Mouse (Mus musculus): ENCODE data around the gene Mrpl51. TPM values are rescaled to one million over a fixed set of nuclear protein-coding genes. Genes with fewer than 3 reads are reported as not detected.
A peak's percentile ranks its signal among the peaks of the same experiment; 100 is the strongest.
"Not testable (repeated sequence)": the region's sequence is repeated elsewhere in the genome, so short reads cannot be mapped to it uniquely, and the experiment has no call there.

Mrpl51 gene
- polyA plus RNA-seq, 1 experiment from 2014 or later: 151 TPM

DNA sequence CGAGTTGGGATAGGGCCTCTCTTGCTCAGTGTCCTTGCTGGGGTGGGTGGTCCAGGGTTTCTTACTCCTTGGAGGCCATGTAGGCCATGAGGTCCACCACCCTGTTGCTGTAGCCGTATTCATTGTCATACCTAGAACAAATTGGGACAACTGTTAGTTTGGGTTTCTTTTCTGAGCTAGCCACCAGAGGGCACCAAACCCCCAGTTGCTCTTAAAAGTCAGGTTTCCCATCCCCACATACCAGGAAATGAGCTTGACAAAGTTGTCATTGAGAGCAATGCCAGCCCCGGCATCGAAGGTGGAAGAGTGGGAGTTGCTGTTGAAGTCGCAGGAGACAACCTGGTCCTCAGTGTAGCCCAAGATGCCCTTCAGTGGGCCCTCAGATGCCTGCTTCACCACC is 29.6 kb upstream of the Mrpl51 start:
- peak; percentile 82 for DNase-seq (ENCODE audit: low spot score)

DNA sequence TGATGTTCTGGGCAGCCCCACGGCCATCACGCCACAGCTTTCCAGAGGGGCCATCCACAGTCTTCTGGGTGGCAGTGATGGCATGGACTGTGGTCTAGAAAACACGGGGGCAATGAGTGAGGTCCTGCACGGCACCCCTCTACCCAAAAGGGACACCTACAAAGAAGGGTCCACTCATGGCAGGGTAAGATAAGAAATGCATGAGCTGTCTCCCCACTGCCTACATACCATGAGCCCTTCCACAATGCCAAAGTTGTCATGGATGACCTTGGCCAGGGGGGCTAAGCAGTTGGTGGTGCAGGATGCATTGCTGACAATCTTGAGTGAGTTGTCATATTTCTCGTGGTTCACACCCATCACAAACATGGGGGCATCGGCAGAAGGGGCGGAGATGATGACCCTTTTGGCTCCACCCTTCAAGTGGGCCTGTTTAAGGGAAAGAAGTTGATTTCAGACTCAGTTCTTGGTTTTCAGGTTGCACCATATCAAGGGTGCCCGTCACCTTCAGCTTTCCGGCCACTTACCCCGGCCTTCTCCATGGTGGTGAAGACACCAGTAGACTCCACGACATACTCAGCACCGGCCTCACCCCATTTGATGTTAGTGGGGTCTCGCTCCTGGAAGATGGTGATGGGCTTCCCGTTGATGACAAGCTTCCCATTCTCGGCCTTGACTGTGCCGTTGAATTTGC is 28.8 kb upstream of the Mrpl51 start:
- H3K36me3 ChIP-seq (ENCODE audit: insufficient read depth, low read length); H3K9me3 ChIP-seq (ENCODE audit: low read length); H3K27me3 ChIP-seq (replicated peaks; ENCODE audit: insufficient read depth, low read length); ATAC-seq; H3K27ac ChIP-seq (ENCODE audit: low read length); H3K4me2 ChIP-seq (replicated peaks; ENCODE audit: low read depth, low read length); DNase-seq (ENCODE audit: low spot score); H3K4me1 ChIP-seq (ENCODE audit: insufficient read depth, low read depth, low read length); H3K9ac ChIP-seq (replicated peaks; ENCODE audit: low read depth); H3K4me3 ChIP-seq (ENCODE audit: low read depth, low read length): not testable (repeated sequence)
- 53% methylated on average over 8 of the region's 16 CpGs for WGBS

More for the DNA sequence above, 29.6 kb upstream of the Mrpl51 start:
- not testable (repeated sequence) for ATAC-seq; H3K27ac ChIP-seq (ENCODE audit: low read length); H3K4me2 ChIP-seq (replicated peaks; ENCODE audit: low read depth, low read length); H3K36me3 ChIP-seq (ENCODE audit: insufficient read depth, low read length); H3K9me3 ChIP-seq (ENCODE audit: low read length); H3K4me1 ChIP-seq (ENCODE audit: insufficient read depth, low read depth, low read length); H3K27me3 ChIP-seq (replicated peaks; ENCODE audit: insufficient read depth, low read length); H3K9ac ChIP-seq (replicated peaks; ENCODE audit: low read depth); H3K4me3 ChIP-seq (ENCODE audit: low read depth, low read length)
- 7% methylated on average over 3 of the region's 5 CpGs for WGBS
- TF ChIP-seq CTCF (IDR thresholded peaks at IDR 0.05): peak; percentile 72

GRCm38 (mm10) chr6:125163801-125164657 is 27.6 kb upstream of the Mrpl51 start:
- Histone ChIP-seq H3K9me3 (ENCODE audit: low read length) (no peaks in the 10 kb centered on the region), H3K4me3 (ENCODE audit: low read depth, low read length) (peak overlapping the region; percentile 73), H3K4me2 (replicated peaks; ENCODE audit: low read depth, low read length) (peak overlapping the region; percentile 97), H3K4me1 (ENCODE audit: insufficient read depth, low read depth, low read length) (peaks cover 7% of the 10 kb centered on the region; the same call in 1 of the 2 replicates), H3K36me3 (ENCODE audit: insufficient read depth, low read length) (0 out of 2 replicates have a peak, but pooled peaks cover 7% of the 10 kb centered on the region), H3K9ac (replicated peaks; ENCODE audit: low read depth) (0 out of 2 replicates have a peak overlapping the region, but pooled peaks have one; percentile 0), H3K27ac (ENCODE audit: low read length) (peak overlapping the region; percentile 78), H3K27me3 (replicated peaks; ENCODE audit: insufficient read depth, low read length) (no peaks in the 10 kb centered on the region)
- no peak for ATAC-seq
- 9% methylated on average over 20 of the region's 20 CpGs for WGBS
- no peak for DNase-seq (ENCODE audit: low spot score)
- TF ChIP-seq EP300 (IDR thresholded peaks at IDR 0.05): no peak
- no peak for TF ChIP-seq CTCF (IDR thresholded peaks at IDR 0.05)

- H3K9me3 ChIP-seq (ENCODE audit: low read length): no peaks in the 10 kb centered on the region
- H3K36me3 ChIP-seq (ENCODE audit: insufficient read depth, low read length): 0 out of 2 replicates have a peak, but pooled peaks cover 7% of the 10 kb centered on the region
- H3K27me3 ChIP-seq (replicated peaks; ENCODE audit: insufficient read depth, low read length): no peaks in the 10 kb centered on the region
- peak overlapping the region; percentile 97 for H3K4me2 ChIP-seq (replicated peaks; ENCODE audit: low read depth, low read length)
- H3K9ac ChIP-seq (replicated peaks; ENCODE audit: low read depth): peak overlapping the region; percentile 62
- ATAC-seq (peak; percentile 17), DNase-seq (ENCODE audit: low spot score) (peak; percentile 91)
- peak overlapping the region; percentile 73 for H3K4me3 ChIP-seq (ENCODE audit: low read depth, low read length)
- WGBS: 0% methylated on average over 39 of the region's 39 CpGs
- no peak for TF ChIP-seq CTCF (IDR thresholded peaks at IDR 0.05)
- TF ChIP-seq EP300 (IDR thresholded peaks at IDR 0.05): peak; percentile 54; the same call in 1 of the 2 replicates
- peaks cover 7% of the 10 kb centered on the region; the same call in 1 of the 2 replicates for H3K4me1 ChIP-seq (ENCODE audit: insufficient read depth, low read depth, low read length)
- peak overlapping the region; percentile 78 for H3K27ac ChIP-seq (ENCODE audit: low read length)
Observed at GRCm38 (mm10) chr6:125164672-125165327, 26.8 kb upstream of the Mrpl51 start.

- Histone ChIP-seq H3K4me3 (ENCODE audit: low read depth, low read length) (peak overlapping the region; percentile 73), H3K4me2 (replicated peaks; ENCODE audit: low read depth, low read length) (peak overlapping the region; percentile 97), H3K9ac (replicated peaks; ENCODE audit: low read depth) (peak overlapping the region; percentile 62), H3K27ac (ENCODE audit: low read length) (peak overlapping the region; percentile 90), H3K9me3 (ENCODE audit: low read length) (no peaks in the 10 kb centered on the region), H3K36me3 (ENCODE audit: insufficient read depth, low read length) (0 out of 2 replicates have a peak, but pooled peaks cover 6% of the 10 kb centered on the region), H3K4me1 (ENCODE audit: insufficient read depth, low read depth, low read length) (peaks cover 7% of the 10 kb centered on the region; the same call in 1 of the 2 replicates), H3K27me3 (replicated peaks; ENCODE audit: insufficient read depth, low read length) (no peaks in the 10 kb centered on the region)
- TF ChIP-seq EP300 (IDR thresholded peaks at IDR 0.05) (no peak), CTCF (IDR thresholded peaks at IDR 0.05) (no peak)
- DNase-seq (ENCODE audit: low spot score) (peak; percentile 98), ATAC-seq (peak; percentile 88)
- 3% methylated on average over 35 of the region's 36 CpGs for WGBS
Observed at GRCm38 (mm10) chr6:125165328-125165891, 26.2 kb upstream of the Mrpl51 start.
